10 mouse cellular contexts compared by ENCODE assay signal in the genomic region with DNA sequence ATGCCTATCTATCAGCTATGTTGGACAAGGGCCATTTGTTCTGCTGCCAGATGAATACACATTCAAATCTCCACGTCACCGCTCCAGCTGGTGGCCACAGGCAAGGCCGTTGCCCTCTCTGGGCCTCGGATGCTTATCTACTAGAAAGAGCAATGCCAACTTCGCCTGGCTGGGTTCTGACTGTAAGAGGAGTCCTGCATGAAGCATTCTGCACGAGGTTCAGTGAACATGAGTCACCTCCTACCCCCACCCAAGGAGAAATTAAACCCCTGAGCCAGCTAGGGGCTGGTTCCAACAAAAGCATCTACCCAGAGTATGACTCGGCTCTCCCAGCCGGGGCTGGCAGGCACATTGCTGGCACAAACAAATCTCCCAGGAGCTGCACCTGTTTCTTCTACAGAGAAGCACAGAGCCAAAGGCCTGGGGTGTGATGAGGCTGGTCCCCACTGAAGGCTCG. TPM values are rescaled to one million over a fixed set of nuclear protein-coding genes. Genes with fewer than 3 reads are reported as not detected.
DNase-seq lines count a peak whose midpoint lies in the region; ATAC-seq and TF ChIP-seq lines count a peak whose summit lies in the region.
"Had no signal": no experiment of that assay in that cellular context is flagged by ENCODE, and none has a peak within 500 bp of the region (broad histone marks: within the 10 kb centered on the region; RNA-seq: fewer than 3 reads in every experiment).

No protein-coding gene starts in this region.

- peak; percentile 34 for DNase-seq in hindbrain, embryonic 14.5 days (ENCODE audit: low spot score)
- no peak for DNase-seq in hindbrain, embryonic 11.5 days (ENCODE audit: low spot score)
- DNase-seq in cerebellum, adult 11 months, result peak; percentile 83
- peak; percentile 21 to 24 for DNase-seq in heart, postnatal 36 days
- peak; percentile 51 to 54 for DNase-seq in left cerebral cortex, adult 2 months (ENCODE audit: extremely low spot score in 1 of 2, low spot score in 2 of 2)
- no peak for DNase-seq in natural killer cell, adult 2 months (ENCODE audit: low spot score in 2 of 2)

- H3K9me3 ChIP-seq in hindbrain, embryonic 14.5 days (ENCODE audit: control insufficient read depth, low read length), result no peaks in the 10 kb centered on the region
- no peaks in the 10 kb centered on the region for H3K9me3 ChIP-seq in hindbrain, embryonic 11.5 days (ENCODE audit: control insufficient read depth, low read length)
- H3K9me3 ChIP-seq: G1E had no signal

- no peak overlapping the region for H3K4me2 ChIP-seq in hindbrain, embryonic 14.5 days (replicated peaks)
- H3K4me2 ChIP-seq in hindbrain, embryonic 11.5 days (replicated peaks; ENCODE audit: low read depth, low read length), result no peak overlapping the region

- no peaks in the 10 kb centered on the region for H3K27me3 ChIP-seq in hindbrain, embryonic 14.5 days (ENCODE audit: control insufficient read depth, insufficient read depth, low read length)
- H3K27me3 ChIP-seq in hindbrain, embryonic 11.5 days (ENCODE audit: control insufficient read depth, insufficient read depth, low read length), result no peaks in the 10 kb centered on the region
- H3K27me3 ChIP-seq in C2C12 (ENCODE audit: control insufficient read depth, insufficient read depth, insufficient read length), result no peaks in the 10 kb centered on the region

- H3K27ac ChIP-seq in hindbrain, embryonic 14.5 days, result 0 out of 2 replicates have a peak overlapping the region, but pooled peaks have one; percentile 60
- no peak overlapping the region for H3K27ac ChIP-seq in hindbrain, embryonic 11.5 days (ENCODE audit: low read depth, low read length)
- peak overlapping the region; percentile 68 for H3K27ac ChIP-seq in left cerebral cortex, adult 2 months

- no peaks in the 10 kb centered on the region for H3K36me3 ChIP-seq in hindbrain, embryonic 14.5 days (replicated peaks; ENCODE audit: control insufficient read depth, insufficient read depth)
- no peaks in the 10 kb centered on the region for H3K36me3 ChIP-seq in hindbrain, embryonic 11.5 days (ENCODE audit: control insufficient read depth, insufficient read depth, low read length)
- no peaks in the 10 kb centered on the region for H3K36me3 ChIP-seq in C2C12 (ENCODE audit: control insufficient read depth, insufficient read depth)

- ATAC-seq in hindbrain, embryonic 14.5 days (ENCODE audit: low FRiP score), result no peak
- ATAC-seq in hindbrain, embryonic 11.5 days (ENCODE audit: low FRiP score), result no peak
- no peak for ATAC-seq in inflammation-experienced regulatory T-cells, adult 6 months

- H3ac ChIP-seq in C2C12 (ENCODE audit: control insufficient read depth, insufficient read length, low read depth), result no peak overlapping the region

- H3K79me3 ChIP-seq in C2C12 (ENCODE audit: low read depth), result no peaks in the 10 kb centered on the region

- 54% methylated on average over 9 of the region's 9 CpGs for WGBS in hindbrain, embryonic 14.5 days
- WGBS in hindbrain, embryonic 11.5 days, result 76% methylated on average over 9 of the region's 9 CpGs

- H3K9ac ChIP-seq in hindbrain, embryonic 14.5 days, result no peak overlapping the region
- H3K9ac ChIP-seq in hindbrain, embryonic 11.5 days (ENCODE audit: low read depth, low read length), result no peak overlapping the region

- intact Hi-C loops in heart, postnatal 36 days (cut with DNase I), result no loop called here
- intact Hi-C loops in left cerebral cortex, adult 2 months (cut with DNase I), result loop anchor here (5.0 kb wide), 1 partner anchor 185 kb away; a partner anchor contains a TSS

- no peak for TF ChIP-seq CTCF in C2C12 (IDR thresholded peaks at IDR 0.05; ENCODE audit: control insufficient read depth, insufficient read depth, insufficient read length)
- TF ChIP-seq CTCF in left cerebral cortex, adult 2 months (IDR thresholded peaks at IDR 0.05), result no peak

- no peaks in the 10 kb centered on the region for H3K4me1 ChIP-seq in hindbrain, embryonic 14.5 days (replicated peaks; ENCODE audit: control insufficient read depth, insufficient read depth, low read length)
- no peaks in the 10 kb centered on the region for H3K4me1 ChIP-seq in hindbrain, embryonic 11.5 days (replicated peaks; ENCODE audit: control insufficient read depth, insufficient read depth, low read length)

- no peak overlapping the region for H3K4me3 ChIP-seq in hindbrain, embryonic 14.5 days (replicated peaks; ENCODE audit: low read length)
- no peak overlapping the region for H3K4me3 ChIP-seq in hindbrain, embryonic 11.5 days (ENCODE audit: low read depth, low read length)
- no peak overlapping the region for H3K4me3 ChIP-seq in C2C12 (ENCODE audit: insufficient read depth, poor library complexity, severe bottlenecking)
- no peak overlapping the region for H3K4me3 ChIP-seq in left cerebral cortex, adult 2 months

- H3K79me2 ChIP-seq in C2C12 (ENCODE audit: control insufficient read depth, insufficient read depth), result no peaks in the 10 kb centered on the region

TF ChIP-seq in C2C12, 6 proteins besides CTCF, POLR2A, EP300 and RAD21:
- no peak for TF ChIP-seq MYOG (IDR thresholded peaks at IDR 0.05; ENCODE audit: control insufficient read depth, extremely low read depth, insufficient read length)
- TF ChIP-seq MAX (IDR thresholded peaks at IDR 0.05), result peak; percentile 92
- peak; percentile 77 for TF ChIP-seq MYOD1 (IDR thresholded peaks at IDR 0.05; ENCODE audit: control insufficient read depth, insufficient read length, low read depth)
- peak; percentile 67 for TF ChIP-seq FOSL1 (IDR thresholded peaks at IDR 0.05; ENCODE audit: insufficient read depth, low read length, poor library complexity, severe bottlenecking)

RNA-seq across cellular contexts. Expression of a gene that starts 38.3 kb away (rescaled TPM):
- polyA plus RNA-seq in hindbrain, embryonic 14.5 days (2014; fragmentation: Nextera tagmentation; extraction: Ambion mirVana), result 14.5 and 14.6 TPM in 2 replicates
- polyA plus RNA-seq in hindbrain, embryonic 11.5 days (2014; fragmentation: Nextera tagmentation; extraction: Ambion mirVana), result 9.2 and 11.0 TPM in 2 replicates
- 5.6 TPM for polyA plus RNA-seq in C2C12 (2012; fragmentation: generic; extraction: Trizol)
- 1 to 10 TPM; 7.3 to 8.2 TPM for total RNA-seq in heart, postnatal 36 days (2021)
- total RNA-seq in left cerebral cortex, adult 2 months (2021), result 10 to 100 TPM in 1 of 2 experiments, 1 to 10 TPM in 1; 8.5 to 10.4 TPM
- not detected for polyA plus RNA-seq in inflammation-experienced regulatory T-cells, adult 6 months (2017; shearing (Covaris generic))

RNA-seq across cellular contexts. Expression of a gene that starts 49.0 kb away (rescaled TPM):
- 41.6 TPM in 2 replicates for polyA plus RNA-seq in hindbrain, embryonic 14.5 days (2014; fragmentation: Nextera tagmentation; extraction: Ambion mirVana)
- polyA plus RNA-seq in hindbrain, embryonic 11.5 days (2014; fragmentation: Nextera tagmentation; extraction: Ambion mirVana), result 6.7 and 7.2 TPM in 2 replicates
- polyA plus RNA-seq in C2C12 (2012; fragmentation: generic; extraction: Trizol), result 1.9 TPM
- 1 to 10 TPM; 1.7 to 2.6 TPM for total RNA-seq in heart, postnatal 36 days (2021)
- total RNA-seq in left cerebral cortex, adult 2 months (2021), result 10 to 100 TPM; 50.1 to 58.3 TPM
- polyA plus RNA-seq in inflammation-experienced regulatory T-cells, adult 6 months (2017; shearing (Covaris generic)), result 1 to 10 TPM; 2.8 to 5.2 (median 3.6) TPM

RNA-seq across cellular contexts. Expression of a gene that starts 59.5 kb away (rescaled TPM):
- polyA plus RNA-seq in hindbrain, embryonic 14.5 days (2014; fragmentation: Nextera tagmentation; extraction: Ambion mirVana), result 0.12 and 0.19 TPM in 2 replicates
- not detected in 2 replicates for polyA plus RNA-seq in hindbrain, embryonic 11.5 days (2014; fragmentation: Nextera tagmentation; extraction: Ambion mirVana)
- 0.04 TPM for polyA plus RNA-seq in C2C12 (2012; fragmentation: generic; extraction: Trizol)
- total RNA-seq in heart, postnatal 36 days (2021), result not detected
- total RNA-seq in left cerebral cortex, adult 2 months (2021), result under 1 TPM in 1 of 2 experiments, not detected in 1; 0.34 TPM
- not detected for polyA plus RNA-seq in inflammation-experienced regulatory T-cells, adult 6 months (2017; shearing (Covaris generic))
- polyA plus RNA-seq: G1E; neural tube, embryonic 11.5 days had no signal

RNA-seq across cellular contexts. Expression of a gene that starts 59.8 kb away (rescaled TPM):
- polyA plus RNA-seq in hindbrain, embryonic 14.5 days (2014; fragmentation: Nextera tagmentation; extraction: Ambion mirVana), result not detected in 2 replicates
- 2.1 and 2.5 TPM in 2 replicates for polyA plus RNA-seq in hindbrain, embryonic 11.5 days (2014; fragmentation: Nextera tagmentation; extraction: Ambion mirVana)
- polyA plus RNA-seq in C2C12 (2012; fragmentation: generic; extraction: Trizol), result not detected
- total RNA-seq in heart, postnatal 36 days (2021), result not detected
- total RNA-seq in left cerebral cortex, adult 2 months (2021), result not detected
- not detected for polyA plus RNA-seq in inflammation-experienced regulatory T-cells, adult 6 months (2017; shearing (Covaris generic))
- total RNA-seq: G1E had no signal
- polyA plus RNA-seq: G1E had no signal

Comparison
In these comparisons a context has a peak if more than half of its experiments do, and no peak if none do; other contexts are left out.
1. DNase-seq: peak in hindbrain, embryonic 14.5 days (single experiment), cerebellum, adult 11 months (single experiment), heart, postnatal 36 days (2 of 2) and left cerebral cortex, adult 2 months (2 of 2); none in hindbrain, embryonic 11.5 days (single experiment) and natural killer cell, adult 2 months (0 of 2).